Mouse (Mus musculus): Measurements from ENCODE around the gene Urah.

Gene Urah

GRCm38 (mm10) chr7:140834968-140835757 lies at the start of gene Urah:
Urah (plus strand) TSS chr7:140835018.
- DNase-seq (ENCODE audit: extremely low read depth, low read depth, low spot score) = peak; percentile 90

- DNase-seq (ENCODE audit: extremely low read depth, low read depth, low spot score) = no peak
Observed at GRCm38 (mm10) chr7:140787406-140788052, 47.3 kb upstream of the Urah start, which contains the start of gene Syce1. Syce1 (minus strand) TSS chr7:140787852.

- no peak for DNase-seq (ENCODE audit: extremely low read depth, low read depth, low spot score)
Observed at GRCm38 (mm10) chr7:140788053-140788435, 46.8 kb upstream of the Urah start.

GRCm38 (mm10) chr7:140793541-140793940 lies 41.3 kb upstream of the Urah start:
- no peak for DNase-seq (ENCODE audit: extremely low read depth, low read depth, low spot score)

GRCm38 (mm10) chr7:140797619-140798018 lies 37.2 kb upstream of the Urah start:
- DNase-seq (ENCODE audit: extremely low read depth, low read depth, low spot score) = no peak

GRCm38 (mm10) chr7:140798212-140798611 lies 36.6 kb upstream of the Urah start:
- DNase-seq (ENCODE audit: extremely low read depth, low read depth, low spot score) = no peak

- no peak for DNase-seq (ENCODE audit: extremely low read depth, low read depth, low spot score)
Observed at GRCm38 (mm10) chr7:140802629-140803028, 32.2 kb upstream of the Urah start.

- DNase-seq (ENCODE audit: extremely low read depth, low read depth, low spot score) = no peak
Observed at GRCm38 (mm10) chr7:140805704-140806103, 29.1 kb upstream of the Urah start.

GRCm38 (mm10) chr7:140810496-140810895 lies 24.3 kb upstream of the Urah start:
- no peak for DNase-seq (ENCODE audit: extremely low read depth, low read depth, low spot score)

- no peak for DNase-seq (ENCODE audit: extremely low read depth, low read depth, low spot score)
Observed at GRCm38 (mm10) chr7:140811714-140812113, 23.1 kb upstream of the Urah start.

GRCm38 (mm10) chr7:140812850-140813249 lies 22.0 kb upstream of the Urah start:
- no peak for DNase-seq (ENCODE audit: extremely low read depth, low read depth, low spot score)

- no peak for DNase-seq (ENCODE audit: extremely low read depth, low read depth, low spot score)
Observed at GRCm38 (mm10) chr7:140820173-140820572, 14.6 kb upstream of the Urah start.

- DNase-seq (ENCODE audit: extremely low read depth, low read depth, low spot score) = no peak
Observed at GRCm38 (mm10) chr7:140821305-140821652, 13.5 kb upstream of the Urah start.

GRCm38 (mm10) chr7:140821653-140822329 lies 13.0 kb upstream of the Urah start, which contains the start of gene Zfp941:
Zfp941 (minus strand) TSS chr7:140822178.
- no peak for DNase-seq (ENCODE audit: extremely low read depth, low read depth, low spot score)

- DNase-seq (ENCODE audit: extremely low read depth, low read depth, low spot score) = no peak
Observed at GRCm38 (mm10) chr7:140822731-140823130, 12.1 kb upstream of the Urah start.

GRCm38 (mm10) chr7:140828171-140828881 lies 6.5 kb upstream of the Urah start:
- no peak for DNase-seq (ENCODE audit: extremely low read depth, low read depth, low spot score)

GRCm38 (mm10) chr7:140831447-140831846 lies 3.4 kb upstream of the Urah start:
- no peak for DNase-seq (ENCODE audit: extremely low read depth, low read depth, low spot score)

GRCm38 (mm10) chr7:140833341-140833740 lies 1.5 kb upstream of the Urah start:
- DNase-seq (ENCODE audit: extremely low read depth, low read depth, low spot score) = no peak

- no peak for DNase-seq (ENCODE audit: extremely low read depth, low read depth, low spot score)
Observed at GRCm38 (mm10) chr7:140835758-140836087, 905 bp downstream of the Urah start.

- no peak for DNase-seq (ENCODE audit: extremely low read depth, low read depth, low spot score)
Observed at GRCm38 (mm10) chr7:140836243-140837115, 1.7 kb downstream of the Urah start.
